Mouse (Mus musculus): ENCODE measurements around the gene Gps2. TPM values are rescaled to one million over a fixed set of nuclear protein-coding genes. Genes with fewer than 3 reads are reported as not detected.

The Gps2 gene
- polyA plus RNA-seq, 1 experiment from 2014 or later = 89.0 TPM

- Histone ChIP-seq H3K4me1 (replicated peaks; ENCODE audit: control insufficient read depth, insufficient read depth, low read length) (peaks cover 5% of the 10 kb centered on the region), H3K4me3 (ENCODE audit: low read depth, low read length) (no peak overlapping the region), H3K9me3 (ENCODE audit: control insufficient read depth, low read length) (no peaks in the 10 kb centered on the region), H3K27me3 (ENCODE audit: control insufficient read depth, insufficient read depth, low read length) (peaks cover 32% of the 10 kb centered on the region), H3K4me2 (replicated peaks; ENCODE audit: low read depth, low read length) (no peak overlapping the region), H3K36me3 (ENCODE audit: control insufficient read depth, insufficient read depth, low read length) (no peaks in the 10 kb centered on the region), H3K9ac (ENCODE audit: low read depth, low read length) (no peak overlapping the region), H3K27ac (ENCODE audit: low read depth, low read length) (no peak overlapping the region)
- WGBS = 90% methylated on average over 17 of the region's 17 CpGs
- ATAC-seq (ENCODE audit: low FRiP score) (no peak), DNase-seq (ENCODE audit: low spot score) (no peak)
Observed at GRCm38 (mm10) chr11:69939731-69940130, 26.0 kb downstream of the Gps2 start.

DNA sequence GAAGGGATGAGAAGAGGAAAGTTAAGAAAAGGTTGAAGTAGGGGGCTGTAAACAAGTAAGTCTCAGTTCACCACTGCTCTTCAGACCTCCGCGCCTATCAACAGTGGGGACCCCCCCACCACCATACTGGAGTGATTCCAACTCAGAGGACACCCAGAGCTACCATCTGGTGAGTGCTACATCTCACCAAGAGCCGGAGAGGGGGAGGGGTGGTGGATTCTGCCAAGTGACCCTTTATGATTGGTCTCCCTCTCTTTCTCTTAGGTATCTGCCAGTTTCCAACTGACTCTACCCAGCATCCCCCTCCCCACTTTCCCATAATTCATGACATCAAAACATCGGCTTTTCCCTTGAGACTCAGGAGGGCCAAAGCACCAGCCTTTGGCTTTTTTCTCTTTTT lies 27.3 kb downstream of the Gps2 start:
- H3K27me3 ChIP-seq (ENCODE audit: control insufficient read depth, insufficient read depth, low read length) = peaks cover 27% of the 10 kb centered on the region
- H3K27ac ChIP-seq (ENCODE audit: low read depth, low read length) = no peak overlapping the region
- H3K36me3 ChIP-seq (ENCODE audit: control insufficient read depth, insufficient read depth, low read length) = no peaks in the 10 kb centered on the region
- H3K4me3 ChIP-seq (ENCODE audit: low read depth, low read length) = no peak overlapping the region
- peaks cover 5% of the 10 kb centered on the region for H3K4me1 ChIP-seq (replicated peaks; ENCODE audit: control insufficient read depth, insufficient read depth, low read length)
- H3K9ac ChIP-seq (ENCODE audit: low read depth, low read length) = no peak overlapping the region
- no peak overlapping the region for H3K4me2 ChIP-seq (replicated peaks; ENCODE audit: low read depth, low read length)
- WGBS = 82% methylated on average over 4 of the region's 4 CpGs
- H3K9me3 ChIP-seq (ENCODE audit: control insufficient read depth, low read length) = no peaks in the 10 kb centered on the region
- ATAC-seq (ENCODE audit: low FRiP score) (no peak), DNase-seq (ENCODE audit: low spot score) (no peak)

DNA sequence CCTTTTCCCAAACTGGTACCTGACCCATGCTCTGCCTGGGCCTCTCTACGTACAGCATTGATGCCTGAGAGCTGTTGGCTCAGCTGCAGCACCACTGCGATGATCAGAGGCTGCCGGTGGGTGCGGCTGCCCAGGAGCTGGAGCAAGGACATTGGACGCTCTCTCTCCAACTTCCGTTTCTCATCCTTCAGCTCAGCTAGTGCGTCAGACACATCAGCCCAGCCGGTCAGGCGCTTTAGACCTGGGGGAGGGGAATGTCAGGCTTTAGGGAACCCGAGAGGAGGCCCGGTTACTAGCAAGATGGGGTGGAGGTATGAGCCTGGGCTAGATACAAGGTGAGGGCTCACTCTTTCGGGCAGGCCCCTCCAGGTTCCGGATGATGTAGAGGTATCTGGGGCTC lies 31.5 kb downstream of the Gps2 start:
- H3K27ac ChIP-seq (ENCODE audit: low read depth, low read length) = no peak overlapping the region
- H3K4me2 ChIP-seq (replicated peaks; ENCODE audit: low read depth, low read length) = no peak overlapping the region
- no peak for ATAC-seq (ENCODE audit: low FRiP score)
- no peak overlapping the region for H3K9ac ChIP-seq (ENCODE audit: low read depth, low read length)
- H3K4me1 ChIP-seq (replicated peaks; ENCODE audit: control insufficient read depth, insufficient read depth, low read length) = peaks cover 6% of the 10 kb centered on the region; the same call in 1 of the 2 replicates
- no peaks in the 10 kb centered on the region for H3K9me3 ChIP-seq (ENCODE audit: control insufficient read depth, low read length)
- no peaks in the 10 kb centered on the region for H3K36me3 ChIP-seq (ENCODE audit: control insufficient read depth, insufficient read depth, low read length)
- H3K27me3 ChIP-seq (ENCODE audit: control insufficient read depth, insufficient read depth, low read length) = no peaks in the 10 kb centered on the region
- WGBS = 83% methylated on average over 13 of the region's 13 CpGs
- no peak overlapping the region for H3K4me3 ChIP-seq (ENCODE audit: low read depth, low read length)
- no peak for DNase-seq (ENCODE audit: low spot score)

DNA sequence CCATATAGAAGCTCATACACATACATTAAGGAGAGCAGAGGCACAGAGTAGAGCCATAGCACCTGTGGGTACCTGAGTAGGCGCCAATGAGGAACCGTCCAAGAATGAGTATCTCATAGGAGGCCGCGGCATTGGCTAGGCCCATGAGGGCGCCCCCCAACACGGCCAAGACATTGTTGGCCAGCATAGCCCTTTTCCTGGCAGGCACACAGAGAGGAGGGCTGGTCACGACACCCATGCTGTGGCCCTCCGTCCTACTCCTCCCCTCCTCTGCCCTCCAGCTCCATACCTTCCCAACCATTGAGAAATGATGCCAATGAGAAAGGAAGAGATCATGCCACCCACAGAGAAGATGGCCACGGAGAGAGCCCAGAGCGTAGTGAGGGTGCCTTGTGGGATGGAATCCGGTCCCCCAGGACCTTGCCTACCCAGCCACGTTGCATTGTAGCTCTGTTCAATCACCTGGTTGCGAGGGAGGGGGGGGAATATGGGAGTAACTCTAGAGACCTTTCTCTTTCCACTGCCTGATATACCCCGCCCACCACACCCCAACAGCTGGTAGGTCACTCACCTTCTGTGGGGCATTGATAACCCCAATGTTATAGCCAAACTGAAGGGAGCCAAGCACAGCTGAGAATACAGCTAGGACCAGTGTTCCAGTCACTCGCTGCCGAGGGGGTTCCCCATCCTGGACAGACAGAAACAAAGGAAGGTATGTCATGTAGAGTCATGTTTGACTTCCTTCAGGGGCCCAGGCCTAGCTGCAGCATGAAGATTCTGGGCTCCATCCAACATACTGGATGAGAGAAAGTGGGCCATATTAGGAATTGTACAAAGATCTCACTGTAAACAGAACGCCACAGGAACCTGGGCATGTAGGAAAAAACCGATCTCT lies 32.6 kb downstream of the Gps2 start:
- ATAC-seq (ENCODE audit: low FRiP score) = no peak
- peak overlapping the region; percentile 1; the same call in 1 of the 2 replicates for H3K4me3 ChIP-seq (ENCODE audit: low read depth, low read length)

GRCm38 (mm10) chr11:69947337-69948065 lies 33.8 kb downstream of the Gps2 start:
- peak; percentile 58 for ATAC-seq (ENCODE audit: low FRiP score)
- no peaks in the 10 kb centered on the region for H3K36me3 ChIP-seq (ENCODE audit: control insufficient read depth, insufficient read depth, low read length)
- peak; percentile 49 for DNase-seq (ENCODE audit: low spot score)
- 2% methylated on average over 29 of the region's 29 CpGs for WGBS
- H3K4me2 ChIP-seq (replicated peaks; ENCODE audit: low read depth, low read length) = peak overlapping the region; percentile 61
- peaks cover 6% of the 10 kb centered on the region; the same call in 1 of the 2 replicates for H3K4me1 ChIP-seq (replicated peaks; ENCODE audit: control insufficient read depth, insufficient read depth, low read length)
- no peaks in the 10 kb centered on the region for H3K9me3 ChIP-seq (ENCODE audit: control insufficient read depth, low read length)
- peak overlapping the region; percentile 55 for H3K9ac ChIP-seq (ENCODE audit: low read depth, low read length)
- H3K27me3 ChIP-seq (ENCODE audit: control insufficient read depth, insufficient read depth, low read length) = no peaks in the 10 kb centered on the region
- H3K4me3 ChIP-seq (ENCODE audit: low read depth, low read length) = peak overlapping the region; percentile 47
- 0 out of 2 replicates have a peak overlapping the region, but pooled peaks have one; percentile 10 for H3K27ac ChIP-seq (ENCODE audit: low read depth, low read length)

More for the DNA sequence above, 32.6 kb downstream of the Gps2 start:
- Histone ChIP-seq H3K4me1 (replicated peaks; ENCODE audit: control insufficient read depth, insufficient read depth, low read length) (peaks cover 6% of the 10 kb centered on the region; the same call in 1 of the 2 replicates), H3K36me3 (ENCODE audit: control insufficient read depth, insufficient read depth, low read length) (no peaks in the 10 kb centered on the region), H3K9ac (ENCODE audit: low read depth, low read length) (no peak overlapping the region), H3K9me3 (ENCODE audit: control insufficient read depth, low read length) (no peaks in the 10 kb centered on the region), H3K27me3 (ENCODE audit: control insufficient read depth, insufficient read depth, low read length) (no peaks in the 10 kb centered on the region), H3K27ac (ENCODE audit: low read depth, low read length) (no peak overlapping the region), H3K4me2 (replicated peaks; ENCODE audit: low read depth, low read length) (peak overlapping the region; percentile 17; the same call in 1 of the 2 replicates)
- WGBS = 87% methylated on average over 18 of the region's 18 CpGs
- DNase-seq (ENCODE audit: low spot score) = no peak

- WGBS = under 1% methylated on average over 34 of the region's 34 CpGs
- peak within 1 kb of the TSS; percentile 75 for H3K27ac ChIP-seq (ENCODE audit: low read depth, low read length)
- H3K9me3 ChIP-seq (ENCODE audit: control insufficient read depth, low read length) = no peaks in the 10 kb centered on the region
- no peaks in the 10 kb centered on the region for H3K27me3 ChIP-seq (ENCODE audit: control insufficient read depth, insufficient read depth, low read length)
- peak within 1 kb of the TSS; percentile 61 for H3K4me2 ChIP-seq (replicated peaks; ENCODE audit: low read depth, low read length)
- DNase-seq (ENCODE audit: low spot score) = peak; percentile 96
- H3K4me3 ChIP-seq (ENCODE audit: low read depth, low read length) = peak within 1 kb of the TSS; percentile 47
- H3K4me1 ChIP-seq (replicated peaks; ENCODE audit: control insufficient read depth, insufficient read depth, low read length) = peaks cover 6% of the 10 kb centered on the region; the same call in 1 of the 2 replicates
- no peaks in the 10 kb centered on the region for H3K36me3 ChIP-seq (ENCODE audit: control insufficient read depth, insufficient read depth, low read length)
- peak within 1 kb of the TSS; percentile 56 for H3K9ac ChIP-seq (ENCODE audit: low read depth, low read length)
- peak; percentile 95 for ATAC-seq (ENCODE audit: low FRiP score)
Observed at GRCm38 (mm10) chr11:69948066-69948762, 34.5 kb downstream of the Gps2 start, which contains the start of gene Slc2a4. Gene Slc2a4, minus strand, starts transcription at chr11:69948188.

DNA sequence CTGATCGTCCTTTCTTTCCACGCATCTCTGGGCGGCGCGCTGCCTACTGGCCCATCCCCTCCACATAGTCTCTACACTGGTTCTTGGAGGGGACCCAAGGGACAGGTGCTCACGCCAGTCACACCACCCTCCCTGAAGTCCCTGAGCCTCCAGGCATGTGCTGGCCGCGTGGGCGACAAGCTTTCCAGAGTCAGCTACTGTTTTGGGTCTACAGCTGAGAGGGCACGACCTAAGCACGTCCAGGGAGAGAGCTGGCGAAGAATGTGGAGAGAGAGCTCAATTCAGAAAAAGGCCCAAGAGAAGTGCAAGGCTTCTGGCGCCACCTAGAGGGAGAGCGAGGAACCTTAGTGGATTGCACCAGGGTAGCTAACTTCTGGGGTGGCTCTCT lies 35.1 kb downstream of the Gps2 start:
- ATAC-seq (ENCODE audit: low FRiP score) (peak; percentile 69), DNase-seq (ENCODE audit: low spot score) (peak; percentile 95)
- Histone ChIP-seq H3K9me3 (ENCODE audit: control insufficient read depth, low read length) (no peaks in the 10 kb centered on the region), H3K4me2 (replicated peaks; ENCODE audit: low read depth, low read length) (peak overlapping the region; percentile 61), H3K9ac (ENCODE audit: low read depth, low read length) (peak overlapping the region; percentile 56), H3K36me3 (ENCODE audit: control insufficient read depth, insufficient read depth, low read length) (no peaks in the 10 kb centered on the region), H3K4me3 (ENCODE audit: low read depth, low read length) (peak overlapping the region; percentile 47), H3K4me1 (replicated peaks; ENCODE audit: control insufficient read depth, insufficient read depth, low read length) (peaks cover 6% of the 10 kb centered on the region; the same call in 1 of the 2 replicates), H3K27ac (ENCODE audit: low read depth, low read length) (peak overlapping the region; percentile 75), H3K27me3 (ENCODE audit: control insufficient read depth, insufficient read depth, low read length) (no peaks in the 10 kb centered on the region)
- WGBS = 2% methylated on average over 14 of the region's 14 CpGs

DNA sequence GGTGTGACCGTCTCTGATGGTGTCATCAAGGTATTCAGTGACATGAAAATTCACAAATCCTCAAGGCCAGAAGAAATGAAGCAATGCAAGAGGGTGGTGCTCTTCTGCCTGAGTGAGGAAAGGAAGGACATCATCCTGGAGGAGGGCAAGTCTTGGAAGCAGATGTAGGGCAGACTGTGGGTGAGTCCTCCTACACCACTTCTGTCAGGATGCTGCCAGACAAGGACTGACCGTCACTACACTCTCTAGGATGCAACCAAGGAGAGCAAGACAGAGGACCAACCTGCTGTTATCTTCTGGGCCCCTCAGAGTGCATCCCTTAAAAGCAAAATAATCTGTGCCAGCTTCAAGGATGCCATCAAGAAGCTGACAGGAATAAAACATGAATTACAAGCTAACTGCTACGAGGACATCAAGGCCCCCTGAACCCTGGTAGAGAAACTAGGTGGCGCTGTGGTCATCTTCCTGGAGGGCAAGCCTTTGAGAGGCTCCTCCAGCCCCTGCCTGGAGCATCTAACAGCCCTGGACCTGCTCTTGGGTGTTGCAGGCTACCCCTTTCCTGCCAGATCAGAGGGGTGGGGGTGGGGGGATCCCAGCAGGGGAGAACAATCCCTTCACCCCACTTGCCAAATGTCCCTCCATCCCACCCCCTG lies 37.2 kb downstream of the Gps2 start:
- Histone ChIP-seq H3K9ac (ENCODE audit: low read depth, low read length) (no peak overlapping the region), H3K27me3 (ENCODE audit: control insufficient read depth, insufficient read depth, low read length) (no peaks in the 10 kb centered on the region), H3K9me3 (ENCODE audit: control insufficient read depth, low read length) (no peaks in the 10 kb centered on the region), H3K27ac (ENCODE audit: low read depth, low read length) (no peak overlapping the region), H3K4me3 (ENCODE audit: low read depth, low read length) (no peak overlapping the region), H3K4me2 (replicated peaks; ENCODE audit: low read depth, low read length) (no peak overlapping the region), H3K4me1 (replicated peaks; ENCODE audit: control insufficient read depth, insufficient read depth, low read length) (peaks cover 6% of the 10 kb centered on the region; the same call in 1 of the 2 replicates), H3K36me3 (ENCODE audit: control insufficient read depth, insufficient read depth, low read length) (no peaks in the 10 kb centered on the region)
- 46% methylated on average over 4 of the region's 4 CpGs for WGBS
- peak; percentile 42 for DNase-seq (ENCODE audit: low spot score)
- ATAC-seq (ENCODE audit: low FRiP score) = no peak
